Mouse (Mus musculus) urinary bladder, postnatal 4 days (tissue): Measurements from ENCODE around the gene P3h1.
A peak's percentile ranks its signal among the peaks of the same experiment; 100 is the strongest.

Source experiments
- DNase-seq, 2 experiments: peaks; one replicate each; pipeline ENCODE4 v3.0.0; 2021 to 2022; ENCODE audit warnings: low spot score in 2 of 2

Gene P3h1

DNA sequence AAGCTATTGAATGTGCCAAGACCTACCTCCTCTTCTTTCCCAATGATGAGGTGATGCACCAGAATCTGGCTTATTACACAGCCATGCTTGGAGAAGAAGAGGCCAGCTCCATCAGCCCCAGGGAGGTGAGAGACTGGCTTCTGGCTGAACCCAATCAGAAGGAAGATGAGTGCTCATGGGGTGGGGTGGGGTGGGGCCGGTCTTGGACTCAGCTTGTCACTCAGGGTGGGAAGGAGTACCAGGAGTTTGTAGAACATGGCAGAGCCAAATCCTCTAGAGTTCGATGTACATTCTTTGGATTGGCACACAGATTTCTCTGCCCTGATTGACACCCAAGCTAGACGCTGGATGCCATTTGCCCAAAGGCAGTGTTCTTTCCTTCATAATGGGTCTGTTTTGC lies 5.9 kb downstream of the P3h1 start:
- DNase-seq: no peak

DNA sequence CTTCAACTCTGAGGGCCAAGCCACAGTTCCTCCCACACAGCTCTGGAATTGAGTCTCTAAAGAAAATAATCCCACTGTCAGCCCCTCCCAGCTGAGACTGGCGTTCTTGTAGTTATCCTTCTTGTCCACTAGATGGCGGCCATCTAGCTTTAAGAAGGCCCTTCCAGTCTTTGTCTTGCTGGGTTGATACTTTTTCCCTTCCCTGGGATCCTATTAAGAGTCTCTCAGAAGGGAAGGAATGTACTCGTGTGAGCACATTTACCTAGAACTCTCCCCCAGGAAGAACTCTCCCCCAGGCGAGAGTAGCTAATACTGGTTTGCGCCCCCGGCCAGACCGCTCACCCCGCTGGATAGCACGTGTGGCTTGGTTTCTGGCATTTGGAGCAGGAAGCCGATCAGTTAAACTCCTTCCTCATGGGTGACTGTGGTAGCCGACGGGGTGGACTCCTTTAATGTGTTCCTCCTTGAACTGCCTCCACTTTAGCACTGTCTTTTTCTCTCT lies 6.5 kb downstream of the P3h1 start:
- no peak for DNase-seq

DNA sequence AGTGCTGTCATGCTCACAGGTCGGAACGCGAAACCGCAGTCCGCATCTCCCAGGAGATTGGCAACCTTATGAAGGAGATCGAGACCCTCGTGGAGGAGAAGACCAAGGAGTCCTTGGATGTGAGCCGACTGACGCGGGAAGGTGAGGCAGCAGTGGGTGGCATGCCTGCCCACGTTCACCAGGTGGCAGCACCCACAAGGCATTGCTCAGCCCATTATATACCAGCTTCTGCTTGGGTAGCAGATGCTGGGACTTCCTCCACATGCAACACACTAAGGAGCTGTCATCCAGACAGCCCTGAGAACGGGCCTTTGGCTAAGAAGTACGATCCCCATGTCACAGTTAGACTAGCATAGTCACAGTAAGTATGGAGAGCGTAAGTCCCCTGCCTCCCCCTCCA lies 8.9 kb downstream of the P3h1 start:
- no peak for DNase-seq

DNA sequence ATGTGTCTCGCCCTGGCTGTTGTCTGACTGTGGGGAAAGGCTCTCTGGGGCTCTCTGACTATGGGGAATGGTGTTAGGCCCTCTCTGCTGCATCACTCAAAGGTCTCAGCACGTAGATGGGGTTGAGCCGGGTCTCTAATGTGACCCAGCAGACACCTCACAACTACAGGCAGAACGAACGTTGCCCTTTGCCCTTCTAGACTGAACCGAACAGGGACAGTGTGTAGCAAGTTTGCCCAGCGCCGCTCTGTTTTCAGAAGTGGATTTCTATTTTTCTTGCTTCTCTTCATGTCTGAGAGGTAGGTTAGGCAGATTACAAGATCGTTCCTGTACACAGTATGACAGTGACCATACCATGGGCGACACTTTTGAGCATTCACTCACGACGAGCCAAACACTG lies 9.9 kb downstream of the P3h1 start:
- no peak for DNase-seq

DNA sequence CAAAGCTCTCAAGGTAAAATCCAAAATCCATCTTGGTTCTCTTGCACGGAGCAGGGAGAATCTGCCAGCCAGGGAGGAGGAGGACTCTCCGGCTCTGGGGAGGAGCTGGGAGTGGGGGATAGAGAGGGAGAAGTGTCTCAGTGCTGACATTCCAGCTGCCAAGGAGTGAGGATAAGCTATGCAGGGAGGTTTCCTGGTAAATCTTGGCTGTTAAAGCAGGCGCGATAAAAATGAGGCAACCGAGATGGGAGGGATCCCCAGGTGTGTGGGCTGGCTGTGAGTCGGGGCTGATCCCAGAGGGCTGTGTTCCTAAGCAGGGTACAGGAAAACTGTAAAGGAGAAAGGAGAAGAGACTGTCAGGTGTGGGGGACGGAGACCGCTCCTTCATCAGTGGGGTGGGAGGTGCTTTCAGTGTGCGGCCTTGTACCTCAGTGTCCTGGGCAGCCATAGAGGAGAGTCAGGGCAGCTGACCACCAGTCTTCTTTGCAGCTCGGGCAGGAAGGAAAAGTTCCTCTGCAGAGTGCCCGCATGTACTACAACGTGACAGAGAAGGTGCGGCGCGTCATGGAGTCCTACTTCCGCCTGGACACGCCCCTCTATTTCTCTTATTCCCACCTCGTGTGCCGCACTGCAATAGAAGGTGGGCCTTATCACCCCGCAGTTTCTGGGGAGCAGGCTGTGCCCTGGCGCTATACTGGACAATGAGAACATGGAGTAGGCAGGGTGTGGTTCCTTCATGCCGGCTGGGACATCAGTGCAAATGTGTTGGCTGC lies 11.9 kb downstream of the P3h1 start:
- DNase-seq: no peak

DNA sequence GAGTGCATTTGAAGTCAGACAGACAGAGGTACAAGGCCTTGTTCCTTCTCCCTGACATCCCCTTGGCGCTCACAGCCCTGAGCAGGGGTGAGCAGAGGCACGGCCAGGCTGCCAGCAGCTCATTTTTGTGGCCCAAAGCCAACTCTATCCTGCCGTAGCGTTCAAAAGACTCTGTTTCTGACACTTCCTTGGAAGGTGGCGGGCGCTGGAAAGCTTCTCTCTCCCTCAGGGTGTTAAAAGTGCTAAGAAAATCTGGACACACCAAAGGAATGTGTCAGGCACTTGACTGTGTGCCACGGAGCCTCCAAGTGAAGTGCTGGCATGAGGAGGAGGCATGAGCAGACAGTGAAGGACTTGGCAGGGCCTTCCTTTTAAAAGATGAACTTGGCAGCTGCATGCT lies 12.8 kb downstream of the P3h1 start:
- DNase-seq: peak in 1 of 2 experiments; percentile 53

DNA sequence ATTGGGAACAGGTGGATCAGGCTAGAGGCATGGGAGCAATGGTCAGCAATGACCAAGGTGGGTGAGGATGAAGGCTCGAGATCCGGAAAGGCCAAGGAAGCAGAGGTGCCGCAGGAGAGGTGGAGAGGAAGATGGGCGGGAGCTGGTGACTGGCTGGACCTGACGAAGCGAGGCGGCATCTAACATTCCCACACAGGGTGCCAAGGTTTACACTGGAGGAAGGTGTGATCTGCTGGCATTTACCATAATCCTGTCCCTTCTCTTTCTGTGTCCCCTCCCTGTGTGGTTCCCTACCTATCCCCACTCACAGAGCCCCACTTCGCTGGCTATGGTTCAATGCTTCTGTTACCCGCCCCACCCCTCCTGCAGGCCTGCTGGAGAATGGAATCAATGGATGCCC lies 13.2 kb downstream of the P3h1 start:
- DNase-seq: no peak

DNA sequence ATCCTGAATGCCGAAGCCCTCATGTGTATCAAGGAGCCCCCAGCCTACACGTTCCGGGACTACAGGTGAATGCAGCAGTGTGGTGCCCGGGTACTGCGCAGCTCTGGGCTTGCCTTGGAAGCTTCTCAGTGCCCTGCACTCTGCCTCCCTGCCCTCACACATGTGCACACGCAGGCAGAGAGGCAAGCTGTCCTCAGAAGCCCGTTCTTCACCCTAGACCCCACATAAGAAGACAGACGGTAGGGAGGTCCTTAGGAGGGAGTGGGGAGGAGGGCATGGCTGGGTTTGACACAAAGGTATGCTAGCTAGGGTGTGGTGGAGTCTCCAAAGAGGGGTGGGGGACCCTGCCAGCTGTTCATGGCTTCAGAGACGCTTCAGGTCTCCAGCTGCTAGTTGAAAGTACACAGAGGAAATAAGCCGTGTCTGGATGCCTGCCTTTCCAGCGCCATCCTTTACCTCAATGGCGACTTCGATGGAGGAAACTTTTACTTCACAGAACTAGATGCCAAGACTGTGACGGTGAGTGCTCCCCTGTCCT lies 14.0 kb downstream of the P3h1 start:
- no peak for DNase-seq

DNA sequence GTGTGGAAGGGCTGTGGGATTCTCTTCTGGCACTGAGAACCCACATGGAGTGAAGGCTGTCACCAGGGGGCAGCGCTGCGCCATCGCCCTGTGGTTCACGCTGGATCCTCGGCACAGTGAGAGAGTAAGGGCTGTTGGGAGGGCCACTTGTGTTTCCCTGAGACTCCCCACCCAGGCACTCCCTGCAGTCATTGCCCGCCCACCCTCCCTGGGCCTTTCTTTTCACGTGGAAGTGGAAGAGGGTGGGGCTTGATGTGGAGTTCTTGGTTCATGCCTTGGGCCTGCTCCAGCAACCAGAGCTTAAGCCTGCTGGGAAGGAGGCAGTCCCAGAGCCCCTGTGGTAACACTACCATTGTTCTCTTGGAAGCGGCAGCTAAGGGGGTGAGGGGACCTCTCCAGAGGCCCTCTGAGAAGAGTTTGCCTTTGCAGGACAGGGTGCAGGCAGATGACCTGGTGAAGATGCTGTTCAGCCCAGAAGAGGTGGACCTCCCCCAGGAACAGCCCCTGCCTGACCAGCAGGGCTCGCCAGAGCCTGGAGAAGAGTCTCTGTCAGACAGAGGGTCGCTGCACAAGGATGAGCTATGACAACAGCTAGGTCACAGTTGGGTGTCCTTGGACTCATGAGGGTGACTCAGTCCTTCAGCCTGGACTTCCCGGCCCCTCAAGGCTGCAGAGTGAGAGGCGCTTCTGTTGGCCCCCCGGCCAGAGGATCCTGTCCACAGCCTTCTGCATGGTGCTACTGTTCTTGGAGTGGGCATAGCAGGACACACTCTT lies 14.9 kb downstream of the P3h1 start:
- peak; percentile 55 to 78 for DNase-seq

DNA sequence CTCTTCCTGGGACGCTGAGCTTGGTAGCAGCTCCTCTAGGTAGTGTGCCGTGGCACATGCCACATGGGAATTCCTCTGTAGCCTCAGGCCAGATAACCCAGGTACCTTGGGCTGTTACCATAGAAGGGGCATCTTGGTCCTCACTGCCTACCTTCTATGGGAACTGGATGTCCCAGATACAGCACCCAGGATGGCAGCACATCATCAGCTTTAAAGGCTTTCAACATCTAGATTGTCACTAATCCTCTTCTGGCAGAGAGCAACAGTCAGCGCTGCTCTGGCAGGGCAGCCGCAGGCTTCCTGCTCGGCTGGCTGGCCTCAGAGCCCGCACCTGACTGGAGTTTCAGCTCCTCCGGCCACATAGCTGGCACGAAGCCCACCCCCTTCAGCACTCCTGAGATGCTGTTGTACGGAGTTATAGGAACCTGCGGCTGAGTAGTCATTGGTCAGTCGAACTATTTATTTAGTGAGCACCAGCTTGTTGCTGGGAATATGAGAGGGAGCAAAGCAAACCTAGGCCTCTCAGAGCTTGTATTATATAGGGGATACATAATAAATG lies 15.8 kb downstream of the P3h1 start:
- DNase-seq: no peak

DNA sequence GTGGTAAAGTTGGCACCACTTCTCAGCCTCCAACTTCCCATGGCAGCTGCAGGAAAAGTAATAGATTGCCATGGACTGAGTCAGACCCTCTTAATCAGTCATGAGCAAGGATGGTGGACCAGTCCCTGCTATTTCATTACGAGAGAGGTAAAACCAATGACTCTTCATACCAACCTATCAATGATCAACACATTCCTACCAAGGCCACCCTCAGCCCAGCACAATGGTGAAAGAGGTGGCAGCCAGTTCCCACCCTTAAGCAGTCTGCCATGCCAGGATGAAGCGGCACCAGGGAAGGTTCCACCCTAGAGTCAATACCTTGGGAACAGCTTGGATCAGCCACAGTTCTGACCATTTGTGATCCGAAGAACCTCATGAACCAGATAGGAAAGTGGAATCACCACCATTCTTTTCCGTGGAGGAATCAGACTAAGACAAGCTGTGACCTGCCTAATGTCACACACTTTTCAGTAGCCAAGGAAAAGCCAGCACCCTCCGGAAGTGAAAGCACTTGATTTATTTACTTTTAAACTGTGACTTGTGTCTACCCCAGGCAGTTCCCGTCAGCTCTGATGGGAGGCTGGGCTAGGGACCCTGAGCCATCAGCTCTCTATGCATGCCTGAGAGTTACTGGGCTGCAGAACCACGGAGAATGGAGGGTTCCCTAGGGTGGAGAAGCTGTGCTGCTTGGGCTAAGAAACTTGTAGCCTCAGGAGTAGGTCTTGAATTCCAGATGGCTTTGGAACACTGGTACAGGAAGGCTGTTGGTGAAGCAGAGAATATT lies 19.5 kb downstream of the P3h1 start:
- no peak for DNase-seq

DNA sequence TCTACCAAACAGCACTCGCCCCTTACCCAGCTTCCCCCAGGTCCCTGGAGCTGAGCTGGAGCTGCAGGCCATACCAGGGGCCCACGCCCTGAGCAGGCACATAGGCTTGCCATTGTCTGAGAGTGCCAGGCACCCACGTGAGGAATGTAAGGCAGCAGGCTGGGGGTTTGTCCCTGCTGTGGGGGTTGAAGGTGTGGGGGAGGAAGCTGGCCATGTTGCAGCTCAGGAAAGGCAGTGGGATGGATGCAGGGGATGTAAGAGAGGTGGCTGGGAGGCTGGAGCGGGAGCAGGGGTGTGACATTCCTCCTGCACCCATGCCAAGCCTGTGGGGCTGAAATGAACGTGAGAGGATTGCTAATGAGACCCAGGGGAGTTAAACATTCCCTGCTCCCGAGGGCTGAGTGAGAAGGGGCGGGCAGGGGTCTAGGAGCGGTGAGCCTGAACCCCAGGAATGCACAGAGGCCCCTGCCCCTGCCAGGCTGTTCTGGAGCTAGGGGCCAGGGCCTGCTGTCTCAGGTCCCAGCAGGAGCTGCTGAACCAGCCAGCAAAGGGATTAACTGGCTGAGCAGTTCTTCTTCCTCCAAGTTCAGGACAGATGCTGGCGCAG lies 21.4 kb downstream of the P3h1 start:
- DNase-seq: no peak

DNA sequence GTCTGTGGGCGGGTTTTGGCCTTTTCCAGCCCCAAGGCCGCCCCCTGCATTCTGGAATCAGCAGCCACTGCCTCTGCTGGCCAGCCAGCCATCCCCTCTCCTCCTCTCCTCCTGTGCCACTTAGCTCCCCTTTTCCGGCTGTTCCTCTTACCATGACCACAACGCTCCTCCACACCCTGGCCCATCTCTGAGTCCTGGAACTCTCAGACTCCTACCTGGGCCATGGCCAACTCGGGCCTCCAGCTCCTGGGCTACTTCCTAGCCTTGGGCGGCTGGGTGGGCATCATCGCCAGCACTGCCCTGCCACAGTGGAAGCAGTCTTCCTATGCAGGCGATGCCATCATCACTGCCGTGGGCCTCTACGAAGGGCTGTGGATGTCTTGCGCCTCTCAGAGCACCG lies 22.6 kb downstream of the P3h1 start, which contains the start of gene Cldn19:
TSS of gene Cldn19 (plus strand) at position 64 of the 400 bp plus-strand sequence.
- DNase-seq: no peak

DNA sequence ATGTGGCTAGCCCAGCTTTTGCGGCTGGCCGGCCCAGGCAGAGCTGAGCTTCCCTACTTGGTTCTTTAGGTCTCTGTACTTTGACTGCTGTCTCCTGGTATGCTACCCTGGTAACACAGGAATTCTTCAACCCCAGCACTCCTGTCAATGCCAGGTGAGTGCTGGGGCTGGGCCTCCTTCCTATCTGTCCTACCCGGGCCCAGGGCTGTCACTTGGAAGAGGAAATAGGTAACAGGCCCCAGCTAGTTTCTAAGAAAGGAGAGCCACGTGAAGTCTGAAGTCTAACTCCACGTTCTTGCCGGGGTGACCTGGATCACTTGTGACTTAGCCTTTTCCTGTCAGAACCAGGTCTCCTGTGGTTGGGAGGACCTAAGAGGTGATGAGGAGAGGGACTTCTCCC lies 24.4 kb downstream of the P3h1 start:
- DNase-seq: no peak

DNA sequence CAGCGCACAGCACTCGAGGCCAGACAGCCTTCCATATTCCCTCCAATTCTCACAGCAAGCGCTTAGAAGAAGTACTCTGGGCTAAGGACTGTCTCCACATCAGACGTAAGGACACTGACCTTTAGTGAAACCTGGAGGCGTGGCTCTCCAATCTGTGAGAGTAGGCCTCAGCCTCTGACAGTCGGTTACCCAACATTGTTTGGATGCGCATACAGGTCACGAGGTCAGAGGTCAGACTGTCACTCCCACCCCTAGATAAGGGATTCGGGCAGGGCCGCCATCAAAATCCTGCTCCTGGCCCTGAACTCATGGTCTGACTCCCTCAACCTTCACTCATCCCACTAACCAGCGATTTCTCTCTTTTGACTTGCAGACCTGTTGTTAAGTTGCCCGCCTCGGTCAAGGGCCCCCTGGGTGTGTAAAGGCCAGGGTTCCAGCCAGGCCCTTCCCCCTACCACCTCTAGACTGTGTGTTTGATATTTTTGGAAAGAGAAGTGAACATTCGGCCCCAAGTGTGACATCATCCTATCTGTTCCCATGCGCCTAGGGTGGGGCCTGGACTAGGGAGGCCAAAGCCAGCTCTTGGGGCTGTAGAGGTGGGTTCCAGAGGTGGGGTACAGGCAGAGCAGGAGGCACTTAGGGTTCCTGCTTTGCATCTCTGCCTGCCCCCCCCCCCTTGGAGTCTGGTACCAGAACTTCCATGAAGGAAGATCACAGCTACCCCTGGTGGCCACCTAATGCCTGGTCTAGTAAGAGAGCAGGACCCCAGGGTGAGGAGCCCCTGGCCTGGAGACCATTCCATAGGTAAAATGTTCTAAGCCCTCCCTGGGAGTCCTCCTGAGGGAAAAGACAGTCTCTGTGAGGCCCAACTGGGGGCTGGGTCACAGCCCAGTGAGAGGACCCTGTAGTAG lies 26.9 kb downstream of the P3h1 start:
- DNase-seq: no peak

DNA sequence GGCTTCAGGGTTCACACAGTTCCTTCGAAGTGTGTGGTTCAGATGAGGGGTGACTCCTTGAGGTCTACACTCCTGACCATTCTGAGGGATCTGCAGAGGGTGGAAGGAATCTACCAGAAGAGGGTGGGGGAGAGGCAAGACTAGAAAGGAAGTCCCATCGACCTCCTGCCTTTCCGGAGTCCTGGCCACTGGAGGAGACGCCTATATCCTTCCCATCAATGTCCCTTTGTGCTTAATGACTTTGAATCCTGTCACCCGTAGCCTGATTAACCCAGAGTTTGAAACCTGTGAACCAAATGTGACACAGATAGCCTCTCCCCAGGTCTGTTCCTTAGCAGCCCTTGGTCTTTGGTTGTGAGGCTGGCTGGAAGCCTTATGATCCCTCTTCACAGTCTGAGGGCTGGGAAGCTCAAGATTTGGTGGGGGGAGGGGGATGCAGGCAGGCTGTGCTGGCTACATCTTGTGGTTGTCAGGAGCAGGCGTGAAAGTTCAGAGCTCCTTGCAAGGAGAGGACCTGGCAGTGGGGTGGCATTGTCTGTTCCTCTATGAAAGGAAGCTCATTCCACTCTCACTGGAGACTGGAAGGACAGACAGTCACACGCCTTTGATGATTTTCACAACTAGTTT lies 28.5 kb downstream of the P3h1 start:
- DNase-seq: no peak

DNA sequence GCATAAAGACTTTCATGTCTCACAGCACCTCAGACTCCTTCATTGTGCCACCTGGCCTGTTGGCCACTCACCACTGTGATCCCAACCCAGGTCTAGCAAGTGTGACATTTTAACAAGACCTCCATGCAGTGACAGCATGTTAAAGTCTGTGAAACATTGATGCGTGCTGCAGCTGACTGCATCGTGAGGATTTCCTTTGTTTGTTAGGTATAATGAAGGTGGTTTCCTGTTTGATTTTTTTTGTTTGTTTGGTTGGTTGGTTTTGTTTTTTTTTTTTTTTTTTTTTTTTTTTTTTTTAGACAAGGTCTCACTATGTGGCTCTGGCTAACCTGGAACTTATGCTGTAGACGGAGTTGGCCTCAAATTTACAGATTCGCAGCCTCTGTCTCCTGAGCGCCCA lies 29.8 kb downstream of the P3h1 start:
- no peak for DNase-seq

DNA sequence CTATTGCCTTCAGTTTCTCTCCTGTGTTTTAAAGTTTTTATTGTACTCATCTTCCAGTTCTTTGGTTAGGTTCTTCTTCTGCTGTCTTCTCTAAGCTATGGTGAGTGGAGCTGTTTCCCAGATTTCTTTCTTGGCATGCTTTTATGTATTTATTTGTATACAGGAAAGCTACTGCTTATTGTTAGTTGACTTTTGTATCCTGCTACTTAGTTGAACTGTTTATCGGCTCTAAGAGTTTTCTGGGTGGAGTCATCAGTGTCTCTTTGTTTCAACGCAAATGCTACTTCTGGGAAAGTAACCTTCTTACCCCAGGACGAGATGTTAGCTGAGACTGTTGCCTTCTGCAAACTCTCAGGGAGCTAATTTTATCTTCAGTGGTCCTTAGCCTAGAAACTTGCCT lies 30.7 kb downstream of the P3h1 start:
- DNase-seq: no peak

DNA sequence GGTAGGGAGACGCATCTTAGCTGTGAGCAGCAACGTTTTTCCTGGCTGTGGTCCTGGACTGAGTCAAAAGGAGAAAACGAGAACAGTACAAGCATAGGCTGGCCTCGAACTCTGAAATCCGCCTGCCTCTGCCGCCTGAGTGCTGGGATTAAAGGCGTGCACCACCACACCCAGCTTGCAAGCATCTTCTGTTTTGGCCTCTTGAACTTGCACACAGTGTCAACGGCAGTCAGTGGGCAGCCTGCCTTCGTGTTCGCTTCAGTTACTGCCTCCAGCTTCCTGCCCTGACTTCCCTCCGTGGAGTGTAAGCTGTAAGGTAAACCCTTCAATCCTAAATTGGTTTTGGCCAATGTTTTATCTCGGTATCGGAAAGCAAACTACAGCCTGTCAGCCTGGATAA lies 33.9 kb downstream of the P3h1 start:
- no peak for DNase-seq

DNA sequence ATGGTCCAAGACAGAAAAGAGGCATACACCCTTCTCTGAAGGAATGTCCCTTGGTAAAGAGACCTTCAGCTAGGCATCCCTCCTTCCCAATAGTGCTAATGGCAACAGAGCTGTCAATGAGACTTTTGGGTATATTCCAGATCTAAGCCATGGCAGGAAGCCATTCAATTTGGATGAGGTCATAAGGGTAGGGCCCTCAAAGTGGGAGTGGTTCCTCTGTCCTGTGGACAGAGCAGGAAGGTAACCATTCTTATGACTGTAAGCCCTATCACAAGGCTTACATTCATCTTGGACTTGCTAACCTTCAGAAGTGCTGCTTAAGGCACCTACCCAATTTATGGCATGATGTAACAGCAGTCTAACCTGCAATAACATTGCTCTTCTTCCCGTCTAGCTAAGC lies 41.9 kb downstream of the P3h1 start:
- DNase-seq: no peak
